Mouse (Mus musculus) CD4-positive naive resting alpha-beta T cell, adult 57 days (primary cell): Measurements from ENCODE around the gene 2410137M14Rik. TPM values are rescaled to one million over a fixed set of nuclear protein-coding genes. Genes with fewer than 3 reads are reported as not detected.

Experiments used
- total RNA-seq: library from RNA; stranded (reverse); gene quantifications from one replicate; pipeline ENCODE4 v1.2.4, GENCODE M21; 2023

Gene 2410137M14Rik
- not detected for total RNA-seq

GRCm38 (mm10) chr17:36981221-36981813, at the start of gene 2410137M14Rik:
2410137M14Rik (minus strand) TSS chr17:36981237.

GRCm38 (mm10) chr17:37022628-37023576, 41.9 kb upstream of the 2410137M14Rik start, which contains the start of gene Mog:
Mog (minus strand) TSS chr17:37023398.

GRCm38 (mm10) chr17:37000863-37001262, 19.8 kb upstream of the 2410137M14Rik start, which contains the start of gene Zfp57:
Zfp57 (plus strand) TSS chr17:37001163.

GRCm38 (mm10) chr17:36989437-36989836, 8.4 kb upstream of the 2410137M14Rik start, which contains the start of gene H2-M5:
H2-M5 (minus strand) TSS chr17:36989537.

GRCm38 (mm10) chr17:36957999-36958743, 22.9 kb downstream of the 2410137M14Rik start, which contains the start of the genes Znrd1 and Znrd1as:
Znrd1 (minus strand) TSS chr17:36958559.
Znrd1as (plus strand) TSS chr17:36958592.

GRCm38 (mm10) chr17:36950981-36951947, 29.8 kb downstream of the 2410137M14Rik start, which contains the start of gene Ppp1r11:
Ppp1r11 (minus strand) TSS chr17:36951741.

GRCm38 (mm10) chr17:36942791-36943471, 38.1 kb downstream of the 2410137M14Rik start, which contains the start of gene Rnf39:
Rnf39 (plus strand) TSS chr17:36942918.

Other genes with a start within 250 kb of the 2410137M14Rik start
- not detected for gene H2-M10.5, start 208.3 kb downstream of the 2410137M14Rik start, total RNA-seq
- not detected for gene H2-M10.6, start 169.1 kb downstream of the 2410137M14Rik start, total RNA-seq
- gene Trim26, start 144.1 kb downstream of the 2410137M14Rik start, total RNA-seq = 112 TPM
- not detected for gene Trim15, start 114.0 kb downstream of the 2410137M14Rik start, total RNA-seq
- gene Trim10, start 111.7 kb downstream of the 2410137M14Rik start, total RNA-seq = 0.27 TPM
- not detected for gene Trim40, start 91.1 kb downstream of the 2410137M14Rik start, total RNA-seq
- not detected for gene Trim31, start 83.1 kb downstream of the 2410137M14Rik start, total RNA-seq
- 1.2 TPM for gene Rnf39, start 38.3 kb downstream of the 2410137M14Rik start, total RNA-seq
- gene Ppp1r11, start 29.5 kb downstream of the 2410137M14Rik start, total RNA-seq = 47.8 TPM
- gene Znrd1, start 22.7 kb downstream of the 2410137M14Rik start, total RNA-seq = 52.5 TPM
- 1.4 TPM for gene Znrd1as, start 22.6 kb downstream of the 2410137M14Rik start, total RNA-seq
- not detected for gene H2-M5, start 8.3 kb upstream of the 2410137M14Rik start, total RNA-seq
- not detected for gene Zfp57, start 19.9 kb upstream of the 2410137M14Rik start, total RNA-seq
- gene Mog, start 42.2 kb upstream of the 2410137M14Rik start, total RNA-seq = not detected
- gene Gabbr1, start 64.7 kb upstream of the 2410137M14Rik start, total RNA-seq = 116 TPM
- not detected for gene Olfr90, start 107.3 kb upstream of the 2410137M14Rik start, total RNA-seq
- gene Olfr91, start 117.0 kb upstream of the 2410137M14Rik start, total RNA-seq = not detected
- gene Olfr92, start 138.9 kb upstream of the 2410137M14Rik start, total RNA-seq = not detected
- not detected for gene Olfr93, start 180.3 kb upstream of the 2410137M14Rik start, total RNA-seq
- not detected for gene Ubd, start 212.7 kb upstream of the 2410137M14Rik start, total RNA-seq
- not detected for gene Olfr94, start 219.8 kb upstream of the 2410137M14Rik start, total RNA-seq
- gene Olfr95, start 231.9 kb upstream of the 2410137M14Rik start, total RNA-seq = not detected
- gene Olfr96, start 238.9 kb upstream of the 2410137M14Rik start, total RNA-seq = not detected